Mouse (Mus musculus) embryonic fibroblast, embryonic 13.5 days (primary cell): ENCODE measurements at regions not wholly inside any gene's neighbourhood (a gene's known extent, or its start where the extent isn't known, plus 50 kb on each side); places are given as distances from the start of the nearest gene placed in this dataset.
A peak's percentile ranks its signal among the peaks of the same experiment; 100 is the strongest.
"Not testable (repeated sequence)": the region's sequence is repeated elsewhere in the genome, so short reads cannot be mapped to it uniquely, and the experiment has no call there.

Experiments
- H3K27ac ChIP-seq: 2 replicates; pipeline ENCODE4 v1.5.1; 2012; ENCODE audit warnings: low read length, control low read depth, inconsistent platforms; ENCODE audit not compliant: insufficient read depth
- H3K4me1 ChIP-seq: 2 replicates; pipeline ENCODE4 v1.6.1; 2011; ENCODE audit warnings: low read length; ENCODE audit not compliant: control insufficient read depth, insufficient read depth
- H3K4me3 ChIP-seq: 2 replicates; pipeline ENCODE4 v1.5.1; 2011; ENCODE audit warnings: mild to moderate bottlenecking, control low read depth, low read length; ENCODE audit not compliant: insufficient read depth
- CTCF ChIP-seq: IDR thresholded peaks from 2 replicates; pipeline ENCODE4 v1.5.1; 2011; ENCODE audit warnings: mild to moderate bottlenecking, control low read depth, low read length, moderate library complexity, borderline replicate concordance; ENCODE audit not compliant: insufficient read depth
- POLR2A ChIP-seq: IDR thresholded peaks from 2 replicates; pipeline ENCODE4 v1.6.1; 2011; ENCODE audit warnings: low read depth, mild to moderate bottlenecking, control low read depth, low read length, moderate library complexity

- no peak overlapping the region for H3K4me3 ChIP-seq
- TF ChIP-seq CTCF (no peak), POLR2A (no peak)
- H3K4me1 ChIP-seq = no peaks in the 10 kb centered on the region
- no peak overlapping the region for H3K27ac ChIP-seq
Observed at GRCm38 (mm10) chrX:50569087-50569486, 140.8 kb upstream of the Olfr1324 start.

GRCm38 (mm10) chrX:50566345-50566744 is 138.0 kb upstream of the Olfr1324 start:
- H3K4me3 ChIP-seq = no peak overlapping the region
- TF ChIP-seq POLR2A (no peak), CTCF (no peak)
- no peak overlapping the region for H3K27ac ChIP-seq
- no peaks in the 10 kb centered on the region for H3K4me1 ChIP-seq

- H3K27ac ChIP-seq, H3K4me1 ChIP-seq, H3K4me3 ChIP-seq: not testable (repeated sequence)
Observed at GRCm38 (mm10) chrX:50565031-50565430, 136.7 kb upstream of the Olfr1324 start.

GRCm38 (mm10) chrX:50560915-50561314 is 132.6 kb upstream of the Olfr1324 start:
- TF ChIP-seq CTCF = no peak
- no peak for TF ChIP-seq POLR2A
- Histone ChIP-seq H3K4me1 (no peaks in the 10 kb centered on the region), H3K27ac (no peak overlapping the region), H3K4me3 (no peak overlapping the region)

GRCm38 (mm10) chrX:50550297-50550696 is 122.0 kb upstream of the Olfr1324 start:
- H3K27ac ChIP-seq = no peak overlapping the region
- H3K4me3 ChIP-seq = no peak overlapping the region
- H3K4me1 ChIP-seq = no peaks in the 10 kb centered on the region
- no peak for TF ChIP-seq CTCF
- no peak for TF ChIP-seq POLR2A

GRCm38 (mm10) chrX:50549713-50550112 is 121.4 kb upstream of the Olfr1324 start:
- H3K4me3 ChIP-seq = no peak overlapping the region
- H3K4me1 ChIP-seq = no peaks in the 10 kb centered on the region
- TF ChIP-seq CTCF (no peak), POLR2A (no peak)
- H3K27ac ChIP-seq = no peak overlapping the region

GRCm38 (mm10) chrX:50537785-50538159 is 109.5 kb upstream of the Olfr1324 start:
- H3K27ac ChIP-seq, H3K4me1 ChIP-seq: not testable (repeated sequence)
- peak overlapping the region; percentile 87 for H3K4me3 ChIP-seq

- Histone ChIP-seq H3K4me1 (no peaks in the 10 kb centered on the region), H3K27ac (no peak overlapping the region), H3K4me3 (peak overlapping the region; percentile 87)
- TF ChIP-seq POLR2A (peak; percentile 67), CTCF (no peak)
Observed at GRCm38 (mm10) chrX:50537122-50537784, 109.0 kb upstream of the Olfr1324 start.

GRCm38 (mm10) chrX:50504047-50504446 is 75.7 kb upstream of the Olfr1324 start:
- H3K4me1 ChIP-seq = no peaks in the 10 kb centered on the region
- no peak overlapping the region for H3K27ac ChIP-seq
- TF ChIP-seq POLR2A (no peak), CTCF (no peak)
- no peak overlapping the region for H3K4me3 ChIP-seq

GRCm38 (mm10) chrX:50501181-50501580 is 72.9 kb upstream of the Olfr1324 start:
- no peak for TF ChIP-seq CTCF
- TF ChIP-seq POLR2A = no peak
- Histone ChIP-seq H3K4me3 (no peak overlapping the region), H3K4me1 (no peaks in the 10 kb centered on the region), H3K27ac (no peak overlapping the region)

- H3K27ac ChIP-seq, H3K4me1 ChIP-seq, H3K4me3 ChIP-seq: not testable (repeated sequence)
Observed at GRCm38 (mm10) chrX:50490477-50490967, 62.2 kb upstream of the Olfr1324 start.
